Mouse (Mus musculus) heart, postnatal 14 days (tissue): ENCODE results near the gene Kdm5c. TPM values are rescaled to one million over a fixed set of nuclear protein-coding genes. Genes with fewer than 3 reads are reported as not detected.
"Not testable (repeated sequence)": the region's sequence is repeated elsewhere in the genome, so short reads cannot be mapped to it uniquely, and the experiment has no call there.

Experiments used
- DNase-seq, 2 experiments: peaks; one replicate each; pipeline ENCODE4 v3.0.0; 2021 to 2022
- intact Hi-C: fragments of 180-260 bp; cut with DNase I; formaldehyde crosslinking; loops from one replicate; pipeline ENCODE4 v1.15.1; 2025
- total RNA-seq, 2 experiments: library from RNA; stranded (reverse); gene quantifications; 2 replicates each; pipeline ENCODE4 v1.2.3; 2021

The Kdm5c gene
- total RNA-seq, 2 experiments from 2014 or later: 41.4 to 61.8 TPM

- no peak for DNase-seq
- intact Hi-C loops: no loop called here
Observed at GRCm38 (mm10) chrX:152279384-152279783, 46.6 kb downstream of the Kdm5c start.

GRCm38 (mm10) chrX:152284746-152285145, 51.9 kb downstream of the Kdm5c start:
- DNase-seq: no peak
- intact Hi-C loops: no loop called here

GRCm38 (mm10) chrX:152287026-152287425, 54.2 kb downstream of the Kdm5c start:
- DNase-seq, intact Hi-C loops: not testable (repeated sequence)

- intact Hi-C loops: loop anchor here (5.0 kb wide), 1 partner anchor 49 kb away; no protein-coding TSS in a partner anchor
- DNase-seq: no peak
Observed at GRCm38 (mm10) chrX:152306224-152306623, 73.4 kb downstream of the Kdm5c start.

GRCm38 (mm10) chrX:152307371-152307770, 74.6 kb downstream of the Kdm5c start:
- no peak for DNase-seq
- intact Hi-C loops: loop anchor here (5.0 kb wide), 1 partner anchor 50 kb away; no protein-coding TSS in a partner anchor

GRCm38 (mm10) chrX:152307942-152308341, 75.1 kb downstream of the Kdm5c start:
- intact Hi-C loops: loop anchor here (5.0 kb wide), 1 partner anchor 51 kb away; no protein-coding TSS in a partner anchor
- DNase-seq: peak; percentile 8 to 58

GRCm38 (mm10) chrX:152320535-152320934, 87.7 kb downstream of the Kdm5c start:
- intact Hi-C loops: no loop called here
- no peak for DNase-seq

GRCm38 (mm10) chrX:152322776-152323175, 90.0 kb downstream of the Kdm5c start:
- no peak for DNase-seq
- intact Hi-C loops: no loop called here

GRCm38 (mm10) chrX:152323584-152323983, 90.8 kb downstream of the Kdm5c start:
- DNase-seq: no peak
- intact Hi-C loops: no loop called here

Other genes starting within 250 kb of the Kdm5c start
- 100 to 1,000 TPM; 163 to 184 TPM for gene Hsd17b10, start 231.2 kb upstream of the Kdm5c start, total RNA-seq
- under 1 TPM; 0.37 to 0.43 TPM for gene Ribc1, start 216.7 kb upstream of the Kdm5c start, total RNA-seq
- 10 to 100 TPM; 30.2 to 33.1 TPM for gene Smc1a, start 216.6 kb upstream of the Kdm5c start, total RNA-seq
- 10 to 100 TPM; 61.7 to 73.2 TPM for gene Iqsec2, start 88.8 kb upstream of the Kdm5c start, total RNA-seq
- 1 to 10 TPM; 3.2 to 3.8 TPM for gene Kantr, start 94.5 kb downstream of the Kdm5c start, total RNA-seq
- gene Tspyl2, start 109.4 kb downstream of the Kdm5c start, total RNA-seq: 10 to 100 TPM; 11.6 to 12.5 TPM
- gene Gpr173, start 135.7 kb downstream of the Kdm5c start, total RNA-seq: 1 to 10 TPM; 1.7 to 2.4 TPM